Mouse (Mus musculus): ENCODE measurements around the gene Casq2. TPM values are rescaled to one million over a fixed set of nuclear protein-coding genes. Genes with fewer than 3 reads are reported as not detected.

The Casq2 gene
- total and polyA plus RNA-seq, 3 experiments: not detected

- TF ChIP-seq GABPA (IDR thresholded peaks at IDR 0.05; ENCODE audit: low read depth, low read length) (no peak), SIN3A (IDR thresholded peaks at IDR 0.05; ENCODE audit: low read length) (no peak), MYB (IDR thresholded peaks at IDR 0.05; ENCODE audit: low read depth, low read length) (no peak), USF2 (IDR thresholded peaks at IDR 0.05; ENCODE audit: borderline replicate concordance in 1 of 2, insufficient read depth in 1 of 2, low read depth in 1 of 2, low read length in 2 of 2) (no peak), ZC3H11A (IDR thresholded peaks at IDR 0.05; ENCODE audit: low read depth, low read length) (no peak), ELF1 (IDR thresholded peaks at IDR 0.05; ENCODE audit: low read depth, low read length) (no peak), MEF2A (IDR thresholded peaks at IDR 0.05; ENCODE audit: extremely low read depth, insufficient replicate concordance, low read depth, low read length, poor library complexity, severe bottlenecking) (no peak), E2F4 (IDR thresholded peaks at IDR 0.05; ENCODE audit: borderline replicate concordance, low read depth, low read length) (no peak), HCFC1 (IDR thresholded peaks at IDR 0.05; ENCODE audit: low read depth, low read length) (no peak), NELFE (IDR thresholded peaks at IDR 0.05; ENCODE audit: low read depth, low read length) (no peak), MAFK (IDR thresholded peaks at IDR 0.05; ENCODE audit: borderline replicate concordance, low read depth, low read length) (no peak), TAL1 (IDR thresholded peaks at IDR 0.05; ENCODE audit: low read length) (no peak), GATA1 (IDR thresholded peaks at IDR 0.05; ENCODE audit: low read depth, low read length) (no peak), UBTF (IDR thresholded peaks at IDR 0.05; ENCODE audit: borderline replicate concordance, insufficient read depth, low read depth, low read length) (no peak), ZMIZ1 (IDR thresholded peaks at IDR 0.05; ENCODE audit: low read depth, low read length) (no peak), POLR2A (IDR thresholded peaks at IDR 0.05; ENCODE audit: control insufficient read depth in 1 of 2, insufficient read depth in 1 of 2, low read depth in 1 of 2, low read length in 2 of 2, poor library complexity in 1 of 2) (no peak), MYC (IDR thresholded peaks at IDR 0.05; ENCODE audit: low read depth, low read length) (no peak), CTCF (IDR thresholded peaks at IDR 0.05 in 2 of 3, conservative IDR thresholded peaks at IDR 0.05 in 1 of 3; ENCODE audit: control insufficient read depth in 1 of 3, insufficient read depth in 1 of 3, low read depth in 2 of 3, low read length in 3 of 3, poor library complexity in 1 of 3, severe bottlenecking in 1 of 3) (no peak), CHD1 (IDR thresholded peaks at IDR 0.05; ENCODE audit: low read depth, low read length) (no peak)
- no peak for DNase-seq (ENCODE audit: low read depth, low spot score)
- Histone ChIP-seq H3K4me1 (ENCODE audit: control insufficient read depth in 1 of 2, insufficient read depth in 2 of 2, low read length in 2 of 2) (no peaks in the 10 kb centered on the region), H3K79me2 (ENCODE audit: control insufficient read depth, insufficient read depth, low read length, poor library complexity) (no peaks in the 10 kb centered on the region), H3K27me3 (ENCODE audit: control insufficient read depth in 1 of 2, insufficient read depth in 2 of 2, low read length in 2 of 2) (no peaks in the 10 kb centered on the region), H3K36me3 (ENCODE audit: control insufficient read depth in 1 of 2, insufficient read depth in 2 of 2, low read length in 2 of 2) (no peaks in the 10 kb centered on the region), H3K27ac (ENCODE audit: control insufficient read depth, low read depth, low read length) (no peak overlapping the region), H3K4me3 (ENCODE audit: control insufficient read depth in 1 of 2, insufficient read depth in 1 of 2, low read depth in 2 of 2, low read length in 2 of 2) (no peak overlapping the region), H3K9me3 (replicated peaks; ENCODE audit: insufficient read depth, low read length) (no peaks in the 10 kb centered on the region), H3K9ac (ENCODE audit: control insufficient read depth, low read depth, low read length, poor library complexity, severe bottlenecking) (no peak overlapping the region)
These were observed 89.5 kb downstream of the Casq2 start for GRCm38 (mm10) chr3:102175701-102176100.

GRCm38 (mm10) chr3:102176116-102176515 lies 89.9 kb downstream of the Casq2 start:
- Histone ChIP-seq H3K79me2 (ENCODE audit: control insufficient read depth, insufficient read depth, low read length, poor library complexity) (no peaks in the 10 kb centered on the region), H3K36me3 (ENCODE audit: control insufficient read depth in 1 of 2, insufficient read depth in 2 of 2, low read length in 2 of 2) (no peaks in the 10 kb centered on the region), H3K27me3 (ENCODE audit: control insufficient read depth in 1 of 2, insufficient read depth in 2 of 2, low read length in 2 of 2) (no peaks in the 10 kb centered on the region), H3K4me1 (ENCODE audit: control insufficient read depth in 1 of 2, insufficient read depth in 2 of 2, low read length in 2 of 2) (no peaks in the 10 kb centered on the region), H3K9me3 (replicated peaks; ENCODE audit: insufficient read depth, low read length) (no peaks in the 10 kb centered on the region), H3K4me3 (ENCODE audit: control insufficient read depth in 1 of 2, insufficient read depth in 1 of 2, low read depth in 2 of 2, low read length in 2 of 2) (no peak overlapping the region), H3K9ac (ENCODE audit: control insufficient read depth, low read depth, low read length, poor library complexity, severe bottlenecking) (no peak overlapping the region), H3K27ac (ENCODE audit: control insufficient read depth, low read depth, low read length) (no peak overlapping the region)
- no peak for TF ChIP-seq UBTF (IDR thresholded peaks at IDR 0.05; ENCODE audit: borderline replicate concordance, insufficient read depth, low read depth, low read length)
- no peak for TF ChIP-seq CHD2 (IDR thresholded peaks at IDR 0.05; ENCODE audit: low read length)
- no peak for TF ChIP-seq MYB (IDR thresholded peaks at IDR 0.05; ENCODE audit: low read depth, low read length)
- no peak for TF ChIP-seq TCF12 (IDR thresholded peaks at IDR 0.05; ENCODE audit: low read depth, low read length)
- no peak for TF ChIP-seq USF2 (IDR thresholded peaks at IDR 0.05; ENCODE audit: borderline replicate concordance in 1 of 2, insufficient read depth in 1 of 2, low read depth in 1 of 2, low read length in 2 of 2)
- TF ChIP-seq ETS1 (IDR thresholded peaks at IDR 0.05; ENCODE audit: low read depth, low read length): no peak
- no peak for TF ChIP-seq TBP (IDR thresholded peaks at IDR 0.05; ENCODE audit: low read depth, low read length)
- no peak for TF ChIP-seq ZKSCAN1 (IDR thresholded peaks at IDR 0.05; ENCODE audit: low read depth, low read length)
- TF ChIP-seq MAX (IDR thresholded peaks at IDR 0.05; ENCODE audit: low read length): no peak
- no peak for DNase-seq (ENCODE audit: low read depth, low spot score)

Measured in MEL (cell line).